Mouse (Mus musculus): ENCODE results near the gene Hax1.

Hax1 gene

DNA sequence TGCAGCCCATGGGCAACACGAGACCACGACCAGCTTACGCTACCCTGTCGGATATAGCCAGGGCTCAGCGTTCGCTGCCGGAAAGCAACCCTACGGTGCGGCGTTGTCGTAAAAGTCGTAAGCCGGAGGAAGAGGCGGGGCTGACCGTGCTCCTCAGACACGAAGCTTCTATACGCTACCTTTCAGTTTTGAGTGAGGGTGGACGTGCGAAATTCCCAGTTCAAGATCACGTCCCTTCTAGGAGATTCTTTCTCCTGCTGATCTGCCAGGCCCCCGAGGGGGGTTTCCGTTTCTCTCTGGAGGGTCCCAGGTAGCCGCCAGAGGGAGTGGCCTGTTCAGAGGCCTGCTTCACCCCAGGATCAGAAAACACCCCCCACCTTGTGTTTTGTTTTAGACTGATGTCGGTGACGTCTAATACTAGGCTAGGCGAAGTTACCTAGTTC, at the start of gene Hax1:
Hax1 (minus strand) TSS at position 169 of the 443 bp plus-strand sequence.
- in situ Hi-C loops (cut with MboI; ENCODE audit: low sequenced_read_pairs): no loop called here

DNA sequence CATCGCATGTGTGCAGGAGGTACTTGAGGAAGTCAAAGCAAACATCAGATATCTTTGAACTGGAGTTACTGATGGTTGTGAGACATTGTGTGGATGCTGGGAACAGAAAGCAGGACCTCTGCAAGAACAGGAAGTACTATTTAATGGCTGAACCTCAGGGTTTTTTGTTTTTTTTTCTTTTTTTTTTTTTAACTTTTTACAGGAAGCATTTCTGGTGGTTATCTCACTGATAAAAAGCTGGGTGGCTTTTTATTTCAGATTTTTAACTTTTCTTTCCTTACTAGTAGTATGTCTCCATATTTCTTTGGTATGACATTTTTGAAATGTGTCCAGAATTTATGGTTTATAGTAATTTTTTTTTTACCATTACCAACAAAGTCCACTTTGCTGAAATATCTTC, 37.7 kb upstream of the Hax1 start:
- in situ Hi-C loops (cut with MboI; ENCODE audit: low sequenced_read_pairs): loop anchor here (25.0 kb wide), 1 partner anchor 974 kb away; no protein-coding TSS in a partner anchor

DNA sequence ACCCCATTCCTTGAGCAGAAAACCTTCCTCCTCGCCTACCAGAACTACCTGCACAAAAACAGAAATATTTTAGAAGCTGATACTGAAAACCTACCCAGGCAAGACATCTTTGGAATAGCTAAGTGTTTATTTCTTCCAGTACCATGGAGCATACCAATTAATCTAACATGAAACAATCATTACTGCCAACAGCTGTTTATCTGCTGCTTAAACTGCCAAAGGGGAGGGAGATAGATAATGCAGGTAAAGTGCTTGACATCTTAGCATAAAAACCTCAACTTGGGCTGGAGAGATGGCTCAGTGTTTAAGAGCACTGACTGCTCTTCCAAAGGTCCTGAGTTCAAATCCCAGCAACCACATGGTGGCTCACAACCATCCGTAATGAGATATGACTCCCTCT, 36.1 kb upstream of the Hax1 start:
- in situ Hi-C loops (cut with MboI; ENCODE audit: low sequenced_read_pairs): loop anchor here (25.0 kb wide), 1 partner anchor 972 kb away; no protein-coding TSS in a partner anchor

DNA sequence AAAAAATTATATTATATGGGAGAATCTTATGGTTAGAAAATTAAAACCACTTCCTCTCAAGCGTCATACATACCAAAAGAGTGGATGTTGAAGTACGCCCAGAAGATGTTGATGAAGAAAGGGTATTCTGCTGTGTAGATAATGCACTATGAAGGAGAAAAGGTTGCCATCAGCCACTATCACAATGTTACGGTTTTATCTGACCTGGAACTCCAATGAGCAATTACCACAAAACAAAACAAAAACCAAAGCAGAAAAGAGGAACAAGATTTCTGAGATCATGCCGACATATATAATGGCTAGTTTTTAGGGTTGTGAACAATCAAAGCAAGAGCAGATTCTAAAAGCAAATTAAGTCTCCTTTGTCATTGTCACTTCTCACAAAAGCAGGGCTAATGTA, 18.0 kb upstream of the Hax1 start:
- in situ Hi-C loops (cut with MboI; ENCODE audit: low sequenced_read_pairs): no loop called here

DNA sequence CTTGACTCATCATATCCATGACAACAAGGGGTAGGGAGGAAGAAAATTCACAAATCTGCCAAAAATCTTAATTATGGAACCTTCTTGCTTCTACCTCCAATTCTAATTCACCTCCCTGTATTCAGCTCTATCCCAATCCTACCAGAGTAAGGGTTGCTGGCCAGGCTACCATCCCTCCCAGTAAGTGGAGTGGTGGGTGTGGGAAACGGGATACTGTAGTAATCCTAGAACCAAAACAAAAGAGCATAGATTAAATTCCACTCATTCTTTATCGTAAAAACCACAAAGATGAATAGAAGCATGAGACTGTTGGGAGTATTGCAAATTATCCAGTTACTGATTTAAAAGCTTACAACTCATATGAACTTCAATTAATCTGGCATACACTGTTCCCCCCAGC, 11.7 kb upstream of the Hax1 start:
- in situ Hi-C loops (cut with MboI; ENCODE audit: low sequenced_read_pairs): no loop called here

DNA sequence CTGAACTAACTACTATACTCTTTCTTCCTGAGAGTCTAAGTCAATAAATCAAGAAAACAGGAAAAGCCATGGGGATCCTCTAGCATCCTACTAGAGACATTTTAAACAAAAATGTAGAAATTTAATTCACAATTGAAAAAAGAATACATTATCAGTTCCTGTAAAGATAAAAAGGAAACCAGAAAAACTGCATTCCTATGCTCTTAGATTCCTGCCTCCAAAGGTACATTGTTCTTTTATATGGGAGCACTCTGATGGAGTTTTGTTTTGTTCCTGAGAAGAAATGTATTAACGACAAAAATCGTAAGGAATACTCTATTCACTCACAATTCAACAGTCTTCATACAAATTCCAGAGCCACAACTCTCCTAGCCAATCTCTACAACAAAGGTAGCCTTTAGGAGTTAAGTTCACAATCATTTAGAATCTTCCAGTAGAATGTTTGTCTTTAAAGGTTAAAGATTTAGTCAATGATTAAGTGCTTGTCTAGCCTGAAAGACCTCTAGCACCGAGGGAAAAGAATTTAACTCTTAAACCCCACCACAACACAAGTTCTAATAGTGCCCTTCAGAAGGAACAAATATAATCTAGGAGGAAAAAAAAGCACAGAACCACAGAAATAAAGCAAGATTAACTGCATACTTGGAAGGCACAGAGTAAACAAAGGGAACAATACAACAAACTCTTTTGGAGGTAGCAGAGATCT, 5.7 kb upstream of the Hax1 start:
- in situ Hi-C loops (cut with MboI; ENCODE audit: low sequenced_read_pairs): no loop called here

DNA sequence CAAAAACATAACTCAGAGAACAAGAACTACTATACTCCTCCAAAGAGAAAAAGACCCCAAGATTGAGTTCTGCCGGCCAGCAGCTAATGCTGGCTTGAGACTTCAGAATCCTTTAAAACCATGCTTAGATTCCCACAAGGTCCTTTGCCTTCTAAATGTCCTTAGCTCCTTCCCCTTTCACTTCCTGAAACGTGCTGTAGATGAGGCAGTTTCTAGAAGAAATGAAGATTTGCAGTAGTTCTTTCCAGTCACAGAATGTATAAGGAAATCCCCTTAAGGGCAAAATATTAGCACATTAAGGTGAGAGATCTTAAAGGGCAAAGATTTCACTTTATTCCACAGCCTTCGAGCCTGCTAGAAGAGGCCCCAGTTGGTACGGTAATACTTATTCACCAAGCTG, 1.2 kb upstream of the Hax1 start:
- in situ Hi-C loops (cut with MboI; ENCODE audit: low sequenced_read_pairs): no loop called here

DNA sequence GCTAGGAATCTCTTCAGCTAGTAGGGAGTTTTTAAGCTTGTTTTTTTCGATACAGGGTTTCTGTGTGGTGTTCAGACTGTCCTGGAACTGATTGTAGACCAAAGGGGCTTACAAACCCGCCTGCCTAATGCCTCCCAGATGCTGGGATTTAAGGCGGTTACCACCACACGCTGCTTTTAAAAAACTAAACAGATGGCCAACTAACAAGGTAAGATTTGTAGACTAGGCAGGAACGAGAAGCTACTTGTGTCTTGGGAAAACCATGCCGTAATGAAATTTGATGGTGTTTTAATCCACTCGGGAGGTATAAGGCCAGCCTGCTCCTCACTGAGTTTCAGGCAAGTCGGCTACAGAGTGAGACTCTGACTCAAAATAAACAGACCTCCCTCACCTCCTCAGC, 510 bp upstream of the Hax1 start:
- in situ Hi-C loops (cut with MboI; ENCODE audit: low sequenced_read_pairs): no loop called here

DNA sequence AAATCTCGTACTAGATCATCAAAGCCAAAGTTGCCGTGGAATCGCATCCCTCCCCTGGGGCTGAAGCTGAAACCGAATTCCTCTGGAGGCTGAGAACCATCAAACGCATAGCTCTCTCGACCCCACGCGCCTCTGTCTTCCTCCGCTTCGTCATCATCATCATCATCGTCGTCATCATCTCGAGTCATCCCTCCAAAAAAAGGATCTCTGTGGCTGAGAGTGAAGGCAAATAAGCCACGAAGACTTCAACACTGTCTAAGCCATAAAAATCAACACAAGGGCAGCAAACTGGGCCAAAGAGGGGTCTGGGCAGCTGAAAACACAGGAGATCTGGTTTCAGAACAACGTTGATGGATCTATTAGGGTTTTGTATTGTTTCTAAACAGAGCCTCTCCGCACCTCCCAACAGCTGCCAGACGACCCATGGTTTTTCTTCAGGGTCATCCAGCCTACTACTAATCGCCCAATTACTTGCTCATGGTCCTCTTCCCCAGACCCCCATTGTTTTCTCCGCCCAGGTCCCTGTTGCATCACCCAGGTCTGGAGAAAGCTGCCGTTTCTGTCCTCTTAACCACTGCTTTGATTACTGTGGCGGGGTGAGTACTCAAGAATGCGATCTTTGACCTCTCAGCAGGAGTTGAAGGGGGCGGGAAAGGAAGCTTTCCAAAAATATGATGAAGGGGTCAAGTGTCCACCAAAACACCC, 637 bp downstream of the Hax1 start:
- in situ Hi-C loops (cut with MboI; ENCODE audit: low sequenced_read_pairs): no loop called here

DNA sequence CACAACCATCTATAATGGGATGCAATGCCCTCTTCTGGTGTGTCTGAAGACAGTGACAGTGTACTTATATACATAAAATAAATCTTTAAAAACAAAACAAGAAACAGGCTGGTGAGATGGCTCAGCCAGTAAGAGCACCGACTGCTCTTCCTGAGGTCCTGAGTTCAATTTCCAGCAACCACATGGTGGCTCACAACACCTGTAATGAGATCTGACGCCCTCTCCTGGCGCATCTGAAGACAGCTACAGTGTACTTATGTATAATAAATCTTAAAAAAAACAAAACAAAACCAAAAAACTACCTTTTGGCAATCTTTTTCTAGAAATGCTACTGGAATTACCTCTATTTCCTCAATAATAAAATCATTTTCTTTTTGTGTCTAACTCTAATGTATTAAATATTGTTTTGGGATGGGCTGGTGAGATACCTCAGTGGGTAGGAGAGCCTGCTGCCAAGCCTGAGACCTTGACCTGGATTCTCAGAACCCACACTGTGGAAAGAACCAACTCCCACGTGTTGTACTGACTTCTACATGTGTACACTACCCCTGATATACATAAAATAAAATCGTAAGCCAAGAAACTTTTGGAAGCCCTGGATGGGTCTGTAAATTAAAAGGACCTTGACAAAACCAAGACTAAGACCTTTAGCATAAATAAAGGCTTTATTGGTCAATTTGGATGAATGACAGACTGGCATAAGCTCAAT, 3.6 kb downstream of the Hax1 start:
- in situ Hi-C loops (cut with MboI; ENCODE audit: low sequenced_read_pairs): no loop called here

DNA sequence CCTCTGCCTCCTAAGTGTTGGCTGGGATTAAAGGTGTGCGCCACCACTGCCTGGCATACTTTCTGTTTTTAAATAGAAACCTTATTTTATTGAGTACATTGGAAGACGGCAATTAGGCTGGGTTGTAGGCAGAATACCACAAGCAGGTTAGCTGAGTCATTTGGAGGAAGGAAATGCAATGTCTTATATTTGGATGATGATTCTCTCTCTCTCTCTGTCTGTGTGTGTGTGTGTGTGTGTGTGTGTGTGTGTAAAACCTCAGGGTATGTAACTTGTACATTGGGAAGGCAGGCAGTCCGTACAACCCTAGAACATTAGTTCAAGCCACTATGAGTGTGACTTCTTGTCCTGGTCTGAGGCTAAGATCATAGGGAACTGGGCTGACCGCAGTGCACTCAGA, 10.8 kb downstream of the Hax1 start:
- in situ Hi-C loops (cut with MboI; ENCODE audit: low sequenced_read_pairs): no loop called here

DNA sequence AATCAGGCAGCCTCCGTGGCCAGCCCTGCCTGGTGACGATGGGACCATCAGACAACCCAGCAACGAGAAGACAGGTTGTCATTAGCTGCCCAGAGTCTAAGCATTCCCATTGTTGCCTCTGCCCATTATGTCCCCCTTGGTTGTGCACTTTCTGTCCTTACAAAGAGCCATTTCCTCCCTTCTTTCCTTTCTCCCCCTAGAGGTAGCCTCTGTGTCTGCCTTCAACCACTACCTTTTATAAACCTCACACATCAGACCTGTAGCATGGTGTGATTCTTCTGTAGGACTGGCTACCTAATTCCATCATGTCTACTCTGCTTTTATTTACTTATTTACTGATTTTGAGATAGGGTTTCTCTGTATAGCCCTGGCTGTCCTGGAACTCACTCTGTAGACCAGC, 11.4 kb downstream of the Hax1 start:
- in situ Hi-C loops (cut with MboI; ENCODE audit: low sequenced_read_pairs): no loop called here

DNA sequence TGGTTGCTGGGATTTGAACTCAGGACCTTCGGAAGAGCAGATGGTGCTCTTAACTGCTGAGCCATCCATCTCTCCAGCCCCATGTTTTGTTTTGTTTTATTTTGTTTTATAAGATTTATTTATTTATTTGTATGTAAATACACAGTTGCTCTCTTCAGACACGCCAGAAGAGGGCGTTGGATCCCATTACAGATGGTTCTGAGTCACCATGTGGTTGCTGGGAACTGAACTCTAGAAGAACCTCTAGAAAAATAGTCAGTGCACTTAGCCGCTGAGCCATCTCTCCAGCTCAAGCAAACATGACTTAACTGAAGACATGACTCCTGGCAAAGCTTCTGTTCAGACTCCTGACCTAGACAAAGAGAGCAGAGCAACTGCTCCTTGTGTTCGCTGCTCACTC, 16.2 kb downstream of the Hax1 start:
- in situ Hi-C loops (cut with MboI; ENCODE audit: low sequenced_read_pairs): no loop called here

DNA sequence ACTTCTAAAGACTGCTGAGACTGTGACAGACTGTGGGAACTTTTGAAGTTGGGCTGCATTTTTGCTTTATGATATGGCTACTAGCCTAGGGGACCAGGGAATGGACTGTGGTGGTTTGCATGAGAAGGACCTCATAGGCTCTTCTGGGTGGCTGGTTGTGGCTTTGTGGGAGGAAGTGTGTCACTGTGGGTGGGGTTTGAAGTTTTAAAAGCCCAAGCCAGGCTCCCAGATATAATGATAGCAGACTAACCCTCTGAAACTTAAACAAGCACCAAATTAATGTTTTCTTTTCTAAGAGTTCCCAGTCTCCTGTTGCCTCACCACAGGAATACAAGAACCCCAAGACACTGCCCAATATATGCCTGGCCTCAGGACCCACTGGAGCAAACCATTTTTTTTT, 21.7 kb downstream of the Hax1 start:
- in situ Hi-C loops (cut with MboI; ENCODE audit: low sequenced_read_pairs): no loop called here

DNA sequence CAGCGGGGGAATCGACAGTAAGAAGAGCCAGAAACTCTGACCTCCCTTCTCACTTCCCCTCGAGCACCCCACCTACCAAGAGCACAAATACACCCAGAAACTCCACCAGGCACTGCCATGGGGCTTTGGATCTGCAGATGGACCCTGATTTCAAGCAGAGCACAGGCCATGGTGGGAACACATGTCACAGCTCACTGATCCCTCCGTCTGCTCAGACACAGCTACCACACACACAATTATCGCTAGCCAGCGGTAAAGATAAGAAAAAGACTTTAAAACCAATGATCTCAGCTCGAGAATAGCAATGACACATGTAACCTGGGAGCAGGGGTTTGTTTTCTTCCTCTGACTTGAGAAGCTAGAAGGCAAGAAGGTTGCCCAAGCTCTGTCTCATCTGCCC, 30.1 kb downstream of the Hax1 start:
- in situ Hi-C loops (cut with MboI; ENCODE audit: low sequenced_read_pairs): no loop called here

DNA sequence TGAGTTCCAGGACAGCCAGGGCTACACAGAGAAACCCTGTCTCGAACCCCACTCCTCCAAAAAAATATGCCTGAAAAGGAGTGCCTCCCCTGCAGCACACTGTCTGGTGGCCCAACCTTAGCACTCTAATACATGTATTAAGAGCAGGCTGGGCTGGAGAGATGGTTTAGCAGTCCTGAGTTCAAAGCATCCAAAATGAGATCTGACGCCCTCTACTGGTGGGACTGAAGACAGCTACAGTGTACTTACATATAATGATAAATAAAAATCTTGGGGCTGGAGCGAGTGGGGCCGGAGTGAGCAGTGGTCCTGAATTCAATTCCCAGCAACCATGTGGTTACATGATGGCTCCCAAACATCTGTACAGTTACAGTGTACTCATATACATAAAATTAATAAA, 31.6 kb downstream of the Hax1 start:
- in situ Hi-C loops (cut with MboI; ENCODE audit: low sequenced_read_pairs): no loop called here

DNA sequence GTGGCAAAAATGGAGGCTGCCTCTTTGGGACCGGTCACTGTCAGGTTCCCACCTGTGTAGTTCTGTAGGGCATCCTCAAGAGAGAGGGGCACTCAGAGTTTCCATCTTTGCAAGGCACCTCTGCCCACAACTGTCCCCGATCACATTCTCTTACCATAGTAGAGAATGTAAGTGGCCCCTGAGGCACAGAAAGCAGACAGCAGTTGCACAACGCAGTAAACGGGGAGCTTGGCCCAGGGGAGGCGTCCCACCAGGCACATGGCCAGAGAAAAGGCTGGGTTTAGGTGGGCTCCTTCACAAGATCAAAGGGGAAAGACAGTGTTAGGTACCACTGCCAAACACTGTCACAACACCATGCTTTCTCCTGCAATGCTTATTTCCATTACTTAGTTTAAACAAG, 32.6 kb downstream of the Hax1 start:
- in situ Hi-C loops (cut with MboI; ENCODE audit: low sequenced_read_pairs): no loop called here

DNA sequence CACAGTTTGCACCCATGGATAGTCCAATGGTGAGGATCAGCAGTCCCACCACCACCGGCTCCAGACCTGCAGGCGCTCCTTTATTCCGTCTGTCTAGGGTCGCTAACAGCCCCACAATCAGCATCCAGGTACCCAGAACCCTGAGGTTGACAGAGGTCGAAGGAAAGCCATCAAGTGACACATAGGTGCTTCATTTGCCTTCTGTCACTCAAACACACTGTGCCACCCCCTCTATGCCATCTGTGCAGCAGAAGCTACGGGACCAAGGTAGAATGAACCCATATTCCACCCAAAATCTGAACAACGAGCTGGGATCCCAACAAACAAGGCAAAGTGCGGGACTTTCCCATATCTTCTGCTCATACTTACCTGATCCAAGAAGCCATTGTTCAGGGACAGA, 33.0 kb downstream of the Hax1 start:
- in situ Hi-C loops (cut with MboI; ENCODE audit: low sequenced_read_pairs): no loop called here

DNA sequence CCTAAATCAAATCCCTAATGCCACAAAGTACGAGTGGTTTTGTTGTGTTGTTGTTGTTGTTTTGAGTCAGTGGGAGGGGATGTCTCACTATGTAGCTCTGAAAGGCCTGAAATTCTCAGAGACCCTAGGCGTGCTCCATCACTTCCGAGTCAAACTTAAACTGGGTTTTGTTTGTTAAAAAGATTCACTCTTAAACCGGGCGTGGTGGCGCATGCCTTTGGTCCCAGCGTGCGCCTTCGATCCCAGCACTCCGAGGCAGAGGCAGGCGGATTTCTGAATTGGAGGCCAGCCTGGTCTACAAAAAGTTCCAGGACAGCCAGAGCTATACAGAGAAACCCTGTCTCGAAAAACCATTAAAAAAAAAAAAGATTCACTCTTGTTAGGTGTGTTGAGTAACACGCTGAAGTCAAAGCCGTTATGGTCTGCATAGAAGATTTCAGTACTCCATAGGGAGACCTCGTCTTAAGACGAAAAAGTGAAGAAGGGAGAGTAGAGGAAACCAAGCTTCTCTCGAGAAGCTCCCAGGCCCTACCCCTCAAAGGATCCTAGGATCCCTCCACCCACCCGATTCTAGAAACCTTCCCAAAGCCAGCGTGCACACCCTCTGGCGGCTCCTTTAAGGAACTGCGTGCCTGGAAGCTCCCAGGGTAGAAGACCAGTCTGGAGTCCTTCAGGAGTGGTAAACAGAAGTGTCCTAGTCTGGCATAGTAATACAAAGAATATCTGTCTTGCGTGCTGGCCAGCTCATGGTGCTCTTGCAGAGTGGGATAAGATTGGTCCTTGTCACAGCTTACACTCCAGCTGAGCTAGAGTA, 34.4 kb downstream of the Hax1 start:
- in situ Hi-C loops (cut with MboI; ENCODE audit: low sequenced_read_pairs): no loop called here

DNA sequence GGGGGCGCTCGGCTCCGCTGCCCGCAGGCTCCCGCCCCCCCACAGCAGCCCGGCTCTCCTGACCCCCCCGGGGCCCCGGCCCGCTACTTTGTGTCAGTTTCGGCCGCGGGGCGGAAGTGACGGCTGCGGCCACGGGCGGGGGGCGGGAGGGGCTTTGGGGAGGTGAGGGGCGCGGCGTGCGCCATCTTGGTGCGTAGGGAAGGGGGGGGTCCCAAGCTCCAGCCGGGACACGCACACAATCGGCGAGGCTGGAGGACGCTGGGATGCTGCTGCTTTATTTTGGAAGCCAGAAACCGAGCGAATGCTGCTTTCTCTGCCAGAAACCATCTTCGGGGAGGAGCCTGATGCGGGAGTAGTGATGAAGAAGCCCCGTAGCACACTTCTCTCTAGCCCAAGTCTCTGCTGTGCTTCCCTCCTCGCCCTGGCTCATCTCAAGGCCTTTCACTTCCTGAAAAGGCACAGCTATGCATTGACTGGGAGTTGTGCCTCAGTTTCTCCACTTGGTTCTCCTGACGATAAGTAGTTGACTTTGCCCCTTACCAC, 35.3 kb downstream of the Hax1 start, which contains the start of gene Atp8b2:
Atp8b2 (minus strand) TSS at position 288 of the 543 bp plus-strand sequence.
- in situ Hi-C loops (cut with MboI; ENCODE audit: low sequenced_read_pairs): no loop called here

DNA sequence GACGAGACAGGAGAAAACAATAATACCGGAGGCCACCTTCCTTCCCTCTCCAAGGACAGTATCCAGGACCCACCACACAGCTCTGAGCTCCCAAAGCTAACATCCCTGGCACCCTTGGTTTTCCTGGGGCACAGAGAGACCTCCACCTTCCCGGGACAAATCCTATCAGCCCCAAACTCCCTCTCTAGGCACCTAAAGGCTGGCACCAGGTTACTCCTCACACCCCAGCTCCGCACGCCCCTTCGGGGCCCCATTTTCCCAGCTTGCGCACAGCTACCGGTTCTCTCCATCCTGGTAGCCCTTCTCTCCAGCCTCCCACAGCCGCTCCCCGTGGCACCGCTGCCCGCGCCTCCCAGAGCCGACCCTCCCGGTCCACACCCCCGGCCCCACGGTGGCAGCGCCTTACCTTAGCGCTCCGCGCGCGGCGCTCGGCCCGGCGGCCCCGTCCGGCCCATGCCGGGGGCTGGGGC, 35.8 kb downstream of the Hax1 start:
- in situ Hi-C loops (cut with MboI; ENCODE audit: low sequenced_read_pairs): no loop called here
